Mouse (Mus musculus): ENCODE measurements around the gene Zfp872.
"Not testable (repeated sequence)": the region's sequence is repeated elsewhere in the genome, so short reads cannot be mapped to it uniquely, and the experiment has no call there.

Zfp872 gene

GRCm38 (mm10) chr9:22169327-22169726 lies 18.6 kb upstream of the Zfp872 start:
- DNase-seq (ENCODE audit: low spot score): no peak

GRCm38 (mm10) chr9:22172318-22172717 lies 15.6 kb upstream of the Zfp872 start:
- no peak for DNase-seq (ENCODE audit: low spot score)

- DNase-seq (ENCODE audit: low spot score): no peak
Measured at GRCm38 (mm10) chr9:22196412-22196811, 8.5 kb downstream of the Zfp872 start.

- no peak for DNase-seq (ENCODE audit: low spot score)
Measured at GRCm38 (mm10) chr9:22213785-22214194, 25.9 kb downstream of the Zfp872 start.

GRCm38 (mm10) chr9:22214549-22214948 lies 26.7 kb downstream of the Zfp872 start:
- no peak for DNase-seq (ENCODE audit: low spot score)

GRCm38 (mm10) chr9:22216705-22217104 lies 28.8 kb downstream of the Zfp872 start:
- DNase-seq (ENCODE audit: low spot score): no peak

- no peak for DNase-seq (ENCODE audit: low spot score)
Measured at GRCm38 (mm10) chr9:22217858-22218493, 30.1 kb downstream of the Zfp872 start.

- no peak for DNase-seq (ENCODE audit: low spot score)
Measured at GRCm38 (mm10) chr9:22224066-22224465, 36.2 kb downstream of the Zfp872 start.

- DNase-seq (ENCODE audit: low spot score): no peak
Measured at GRCm38 (mm10) chr9:22224536-22225503, 36.9 kb downstream of the Zfp872 start.

GRCm38 (mm10) chr9:22225581-22226388 lies 37.9 kb downstream of the Zfp872 start, which contains the start of gene Zfp809:
Gene Zfp809 (plus strand): TSS chr9:22225714.
- peak; percentile 99 for DNase-seq (ENCODE audit: low spot score)

GRCm38 (mm10) chr9:22226389-22226673 lies 38.4 kb downstream of the Zfp872 start:
- not testable (repeated sequence) for DNase-seq (ENCODE audit: low spot score)

- DNase-seq (ENCODE audit: low spot score): no peak
Measured at GRCm38 (mm10) chr9:22226846-22227245, 39.0 kb downstream of the Zfp872 start.

GRCm38 (mm10) chr9:22229386-22230026 lies 41.6 kb downstream of the Zfp872 start:
- no peak for DNase-seq (ENCODE audit: low spot score)

GRCm38 (mm10) chr9:22230061-22230460 lies 42.2 kb downstream of the Zfp872 start:
- DNase-seq (ENCODE audit: low spot score): no peak

GRCm38 (mm10) chr9:22230556-22230955 lies 42.7 kb downstream of the Zfp872 start:
- no peak for DNase-seq (ENCODE audit: low spot score)

GRCm38 (mm10) chr9:22240001-22240400 lies 52.1 kb downstream of the Zfp872 start:
- DNase-seq (ENCODE audit: low spot score): no peak

GRCm38 (mm10) chr9:22244242-22244641 lies 56.4 kb downstream of the Zfp872 start:
- no peak for DNase-seq (ENCODE audit: low spot score)

Data from left cerebral cortex, adult 11 months (tissue).